Mouse (Mus musculus) monocyte, adult 2 months (primary cell): ENCODE results near the gene Bmpr1b.

Source experiments
- DNase-seq, 2 experiments: peaks; one replicate each; pipeline ENCODE4 v3.0.0; 2022; ENCODE audit warnings: low spot score in 2 of 2, low read depth in 1 of 2

The Bmpr1b gene

DNA sequence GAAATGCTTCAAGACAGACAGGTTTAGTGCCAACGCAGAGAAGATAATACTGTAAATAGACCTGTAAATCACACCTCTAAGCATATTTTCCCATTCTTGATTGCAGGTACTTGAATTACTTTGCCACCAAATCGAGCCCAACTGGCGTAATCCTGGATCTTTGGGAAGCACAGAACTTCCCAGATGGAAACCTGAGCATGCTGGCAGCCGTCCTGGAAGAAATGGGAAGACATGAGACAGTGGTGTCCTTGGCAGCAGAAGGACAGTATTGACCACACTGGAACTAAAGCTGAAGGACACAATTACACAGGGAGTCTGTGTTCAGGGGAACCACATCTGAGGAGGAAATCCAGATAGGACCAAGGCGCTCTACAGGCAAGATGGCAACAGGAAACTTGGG lies 340.9 kb downstream of the Bmpr1b start:
- DNase-seq: no peak

DNA sequence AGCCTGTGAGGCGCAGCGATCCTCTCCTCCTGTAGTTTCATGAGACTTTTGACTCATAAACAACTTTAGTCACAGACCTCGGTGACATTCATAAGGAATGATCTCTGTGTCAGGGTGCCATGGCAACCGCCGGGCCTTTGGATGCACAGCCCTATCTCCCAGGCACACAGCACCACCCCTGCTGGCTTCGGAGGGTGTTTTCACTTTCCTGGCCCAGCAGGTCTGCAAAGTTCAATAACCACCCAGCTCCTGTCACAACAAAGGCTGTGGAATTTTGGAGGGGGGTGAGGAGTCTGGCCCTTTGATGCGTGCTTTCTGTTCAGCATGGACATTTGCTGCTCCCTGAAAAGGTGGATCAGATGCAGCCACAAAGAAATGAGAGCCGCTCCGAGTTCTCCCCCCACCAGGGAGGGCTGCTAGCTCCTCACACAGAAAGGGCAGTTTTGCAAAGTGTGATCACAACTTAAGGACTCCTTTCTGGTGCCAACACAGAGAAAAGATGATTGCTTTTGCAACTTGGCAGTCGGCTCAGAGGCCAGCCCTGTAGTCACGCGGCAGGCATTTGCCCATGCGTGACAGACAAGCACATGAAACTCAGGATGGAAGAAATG lies 349.8 kb downstream of the Bmpr1b start:
- DNase-seq: no peak

DNA sequence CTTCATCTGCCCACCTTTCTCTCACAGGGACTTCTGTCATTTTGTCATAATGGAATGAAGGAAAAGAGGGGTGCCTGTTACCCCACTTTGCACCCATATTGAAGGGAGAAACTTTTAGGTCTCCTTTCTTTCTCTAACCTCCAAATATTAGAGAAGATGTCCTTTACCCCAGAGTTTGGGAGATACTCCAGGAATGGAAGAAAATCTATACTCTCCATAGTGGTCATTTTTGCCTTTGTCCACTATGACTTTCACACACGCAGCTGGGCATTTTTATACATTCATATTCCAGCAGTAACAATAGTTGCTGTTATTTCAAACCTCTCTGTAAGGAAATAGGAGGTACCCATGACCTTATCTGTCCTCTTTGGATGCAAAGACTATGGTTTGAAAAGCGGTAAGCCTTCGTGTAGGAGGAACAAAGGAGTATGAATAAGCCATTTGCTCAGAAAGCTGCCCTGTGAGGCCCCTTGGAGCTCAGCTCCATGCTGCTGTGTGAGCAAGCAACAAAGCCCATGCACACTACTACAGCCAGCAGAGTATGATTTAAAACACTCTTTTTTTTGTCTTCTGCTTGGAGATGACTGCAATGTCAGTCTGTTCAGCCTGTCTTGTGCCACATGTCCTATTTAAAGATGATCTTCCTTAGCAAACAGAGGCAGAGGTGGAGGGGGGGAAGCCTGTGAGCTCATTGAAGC lies 350.5 kb downstream of the Bmpr1b start:
- DNase-seq: no peak

DNA sequence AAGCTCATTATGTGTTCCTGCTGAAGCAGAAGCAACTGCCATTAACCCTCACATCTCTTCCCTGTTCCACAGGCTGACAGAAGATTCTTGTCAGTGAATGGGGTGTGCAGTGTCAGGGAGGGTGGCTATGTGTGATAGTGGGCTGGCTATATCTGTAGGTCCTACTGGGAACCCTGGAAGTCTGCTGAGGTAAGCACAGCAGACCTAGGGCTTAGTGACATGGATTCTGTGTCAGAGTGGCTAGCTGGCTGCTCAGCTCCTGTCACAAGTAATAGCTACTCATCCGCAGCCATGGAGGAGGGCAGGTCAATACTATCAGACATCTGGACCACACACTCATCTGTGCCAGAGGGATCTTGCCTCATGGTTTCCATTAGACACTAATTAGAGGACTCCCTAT lies 354.4 kb downstream of the Bmpr1b start:
- DNase-seq: no peak

DNA sequence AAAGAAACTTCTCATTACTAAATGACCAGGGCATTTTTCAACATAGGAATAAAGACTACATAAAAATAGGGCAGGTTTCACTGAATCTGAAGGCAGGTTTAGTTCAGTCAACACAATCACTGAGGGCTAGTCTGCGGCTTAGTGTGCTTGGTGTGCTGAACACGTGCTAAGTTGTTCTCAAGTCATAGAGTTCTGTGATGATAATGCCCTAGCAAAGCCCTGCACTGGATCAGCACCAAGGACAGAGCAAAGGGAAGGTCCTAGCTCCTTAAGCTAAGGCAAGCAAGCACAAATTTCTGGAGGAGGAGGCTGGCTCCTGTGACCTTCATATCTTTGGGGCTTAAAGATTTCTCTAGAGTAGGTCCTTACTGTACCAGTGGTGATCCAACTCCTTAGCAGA lies 357.9 kb downstream of the Bmpr1b start:
- DNase-seq: no peak

DNA sequence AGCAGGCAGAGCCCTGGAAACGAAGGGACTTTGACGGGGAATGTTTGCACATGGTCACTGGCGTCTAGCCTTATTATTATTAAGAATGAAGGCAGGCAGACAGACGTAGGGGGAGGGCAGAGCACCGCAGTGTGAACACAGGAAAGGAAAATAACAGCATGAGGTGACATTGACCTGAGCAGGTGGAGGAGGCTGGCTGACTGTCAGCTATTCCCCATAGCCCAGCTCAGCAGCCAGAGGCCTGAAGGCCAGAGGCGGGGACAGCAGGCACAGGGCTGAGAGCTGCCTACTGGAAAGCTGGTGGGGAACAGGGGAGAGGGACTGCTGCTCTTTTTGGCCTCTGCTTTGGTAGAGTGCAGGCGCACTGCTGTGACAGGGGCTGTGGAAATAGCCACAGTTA lies 358.3 kb downstream of the Bmpr1b start:
- no peak for DNase-seq

DNA sequence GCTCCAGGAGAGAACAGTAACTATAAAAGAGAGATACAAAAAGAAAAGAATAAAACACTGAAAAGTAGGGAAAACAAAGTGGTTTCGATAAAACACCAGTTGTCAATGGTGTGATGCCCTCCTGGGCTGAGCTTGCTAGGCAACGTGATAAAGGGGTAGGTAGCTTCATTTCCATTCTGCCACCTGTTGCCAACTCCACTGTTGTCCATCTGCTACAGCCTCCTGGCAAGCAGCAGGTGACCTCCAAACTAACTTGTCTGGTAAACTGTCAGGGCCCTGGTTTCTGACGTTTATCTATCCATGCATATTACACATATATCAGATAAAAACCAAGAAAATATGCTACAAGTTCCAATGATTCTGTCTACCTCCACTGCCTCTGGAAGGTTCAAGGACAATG lies 359.6 kb downstream of the Bmpr1b start:
- DNase-seq: no peak

DNA sequence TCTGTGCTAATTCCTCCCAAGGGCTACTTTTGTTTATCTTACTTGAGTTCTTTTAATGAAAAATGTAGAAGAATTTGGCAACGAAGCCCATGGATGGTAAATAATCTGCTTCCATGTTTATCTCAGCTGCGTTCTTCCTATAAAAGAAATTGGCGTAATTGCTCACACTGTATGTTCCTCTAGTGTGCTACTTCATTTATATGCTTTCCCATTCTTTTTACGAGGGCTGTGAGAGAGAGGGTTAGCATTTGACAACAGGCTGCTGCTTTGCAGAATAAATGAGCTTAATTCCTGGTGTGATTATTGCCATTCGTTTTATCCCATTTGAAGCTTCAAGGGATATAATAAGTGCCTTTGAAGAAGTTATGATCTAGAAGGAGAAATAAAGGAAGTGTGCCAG lies 365.1 kb downstream of the Bmpr1b start:
- DNase-seq: no peak

DNA sequence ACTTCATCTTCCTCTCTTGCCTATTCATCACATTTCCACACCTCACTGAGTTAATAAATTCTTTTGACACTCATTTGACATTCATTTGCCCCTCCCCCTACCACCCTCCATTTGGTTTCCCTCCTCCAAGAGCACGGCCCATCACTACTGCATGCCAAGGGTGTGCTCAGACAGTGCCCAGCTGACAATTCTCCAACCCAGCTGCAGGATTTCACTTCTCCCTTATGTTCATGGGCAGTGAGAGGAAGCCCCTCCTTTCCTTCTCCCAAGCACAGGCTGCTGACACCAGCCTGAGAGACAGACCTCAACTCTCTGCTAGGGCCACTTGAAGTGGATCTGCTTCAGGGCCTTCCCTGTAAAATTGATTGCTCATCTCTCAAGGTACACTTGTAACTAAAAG lies 371.4 kb downstream of the Bmpr1b start:
- DNase-seq: no peak

DNA sequence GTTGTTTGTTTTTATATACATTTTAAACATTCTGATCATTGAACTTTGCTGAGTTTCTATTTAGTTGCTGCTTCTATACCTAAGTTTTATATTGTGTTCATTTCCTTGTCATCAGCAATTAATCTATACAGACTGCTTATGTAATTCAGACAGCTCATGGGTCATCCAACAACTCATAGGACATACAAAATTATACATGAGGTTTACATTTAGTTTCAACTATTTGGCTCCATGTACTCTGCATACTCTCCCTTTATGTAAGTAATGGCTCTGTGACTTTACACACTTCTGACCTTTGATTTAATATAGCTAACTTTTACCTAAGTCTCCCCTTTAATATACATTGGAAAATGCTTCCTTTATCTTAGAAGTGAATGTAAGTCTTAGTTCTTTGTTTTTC lies 371.9 kb downstream of the Bmpr1b start:
- DNase-seq: no peak

DNA sequence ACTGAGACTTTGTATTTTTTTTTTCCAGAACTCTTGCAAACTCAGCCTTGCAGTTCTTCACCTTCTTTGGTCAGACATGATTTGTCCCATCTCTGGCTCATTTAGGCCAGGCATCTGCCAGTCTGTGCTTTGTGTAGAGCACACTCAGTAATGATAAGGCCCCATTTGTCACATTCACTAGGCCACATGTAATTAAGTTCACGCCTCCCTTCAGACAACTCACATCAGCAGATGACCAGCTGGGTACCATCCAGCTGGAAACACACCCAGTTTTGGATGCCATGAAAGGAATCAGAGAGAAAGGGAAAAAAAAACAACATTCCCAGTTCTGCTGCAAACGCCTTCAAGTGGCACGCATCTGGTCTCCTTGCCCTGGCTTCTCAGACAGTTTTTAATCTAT lies 374.9 kb downstream of the Bmpr1b start:
- DNase-seq: no peak

DNA sequence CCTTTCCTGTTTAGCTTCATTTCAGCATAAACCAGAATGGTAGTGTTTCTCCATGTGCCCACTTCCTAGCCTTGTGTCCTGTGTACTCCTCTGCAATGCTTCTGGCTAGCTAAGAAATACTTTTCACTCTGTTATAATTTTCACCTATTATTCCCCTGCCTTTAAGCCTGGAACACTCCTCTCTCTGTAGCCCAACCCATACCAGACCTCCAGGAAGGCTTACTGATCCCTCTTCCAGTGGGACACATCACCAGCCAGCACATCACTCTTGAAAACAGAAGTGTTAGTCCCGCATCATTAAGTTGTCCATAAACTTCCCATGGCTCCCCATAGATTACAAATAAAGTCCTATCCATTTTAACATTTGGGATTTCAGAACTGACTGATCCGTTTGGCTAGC lies 375.5 kb downstream of the Bmpr1b start:
- DNase-seq: no peak

DNA sequence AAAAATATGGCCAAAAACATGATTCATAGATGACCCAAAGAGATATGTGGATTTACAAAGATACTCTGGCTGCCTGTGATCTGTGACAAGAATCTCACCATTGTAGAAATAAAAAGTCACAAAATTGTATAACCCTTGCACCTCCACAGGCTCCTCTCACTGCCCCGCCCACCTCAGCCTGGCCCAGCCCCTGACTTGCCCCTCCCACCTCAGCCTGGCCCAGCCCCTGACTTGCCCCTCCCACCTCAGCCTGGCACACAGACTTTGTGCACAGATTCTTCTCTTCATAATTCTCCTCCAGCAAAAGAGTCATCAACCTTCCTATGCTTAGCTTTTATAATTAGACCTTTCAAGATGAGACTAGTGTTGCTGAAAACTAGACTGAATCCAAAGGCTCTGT lies 377.1 kb downstream of the Bmpr1b start:
- DNase-seq: no peak

DNA sequence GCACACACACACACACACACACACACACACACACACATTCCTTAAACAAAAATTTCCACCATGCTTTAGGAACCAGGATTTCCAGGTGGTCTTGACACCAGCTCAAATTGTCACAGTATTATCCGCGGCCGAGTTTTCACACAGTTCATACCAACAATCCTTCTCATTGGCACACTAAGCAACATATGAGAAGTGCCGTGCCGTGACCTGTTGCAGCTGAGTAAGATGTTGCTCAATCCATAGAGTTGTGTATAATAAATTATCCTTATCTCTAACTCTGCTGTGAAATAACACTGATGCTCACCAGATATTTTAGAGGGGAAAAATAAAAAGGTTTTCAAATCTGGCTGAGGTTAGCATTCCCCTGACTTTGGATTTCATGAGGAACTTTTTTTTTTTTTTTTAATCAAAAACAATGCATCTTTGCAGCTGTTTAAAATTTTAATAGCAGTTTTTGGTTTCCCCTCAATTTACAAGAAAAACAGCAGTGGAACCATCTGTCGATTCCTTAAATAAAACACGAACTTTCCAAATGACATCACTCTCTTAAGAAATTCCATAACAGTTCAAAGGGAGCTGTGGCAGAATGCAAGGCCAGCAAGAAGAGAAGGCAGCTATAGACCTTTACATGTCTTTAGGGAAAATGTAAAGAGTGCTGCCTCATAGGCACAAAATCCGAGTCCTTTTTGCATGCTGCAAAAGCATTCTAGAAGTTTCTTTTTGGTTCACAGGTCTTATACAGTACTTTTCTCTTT lies 378.0 kb downstream of the Bmpr1b start:
- DNase-seq: no peak
